Mouse (Mus musculus) midbrain, postnatal 0 days (tissue): ENCODE measurements around the gene H60b. TPM values are rescaled to one million over a fixed set of nuclear protein-coding genes. Genes with fewer than 3 reads are reported as not detected.
A peak's percentile ranks its signal among the peaks of the same experiment; 100 is the strongest.
"Not testable (repeated sequence)": the region's sequence is repeated elsewhere in the genome, so short reads cannot be mapped to it uniquely, and the experiment has no call there.

Source experiments
- ATAC-seq: fragments of 200-750 bp; cut with Nextera tagmentation; 2 replicates; pipeline ENCODE4 v1.8.0; 2017; ENCODE audit warnings: moderate number of reproducible peaks, mild to moderate bottlenecking, moderate TSS enrichment, moderate library complexity; ENCODE audit not compliant: low FRiP score
- DNase-seq: peaks from one replicate; pipeline ENCODE4 v3.0.0-alpha.2; 2015; ENCODE audit warnings: low spot score
- H3K27ac ChIP-seq: fragments of 300-500 bp; sonication (generic); 2 replicates; pipeline ENCODE4 v1.5.1; 2014; ENCODE audit warnings: low read depth, mild to moderate bottlenecking, low read length, mixed read lengths
- H3K27me3 ChIP-seq: fragments of 300-500 bp; sonication (generic); 2 replicates; pipeline ENCODE4 v1.6.1; 2014; ENCODE audit warnings: low read length, control low read depth, mixed read lengths; ENCODE audit not compliant: insufficient read depth
- H3K36me3 ChIP-seq: fragments of 300-500 bp; sonication (generic); 2 replicates; pipeline ENCODE4 v1.6.1; 2014; ENCODE audit warnings: low read length, control low read depth, mixed read lengths; ENCODE audit not compliant: insufficient read depth
- H3K4me1 ChIP-seq: fragments of 300-500 bp; sonication (generic); 2 replicates; pipeline ENCODE4 v1.6.1; 2014; ENCODE audit warnings: mild to moderate bottlenecking, control low read depth, antibody characterized with exemption, low read length, mixed read lengths; ENCODE audit not compliant: insufficient read depth
- H3K4me2 ChIP-seq: fragments of 300-500 bp; sonication (generic); 2 replicates; pipeline ENCODE4 v1.6.1; 2014; ENCODE audit warnings: low read depth, mild to moderate bottlenecking, low read length, mixed read lengths; ENCODE audit not compliant: poor library complexity, severe bottlenecking
- H3K4me3 ChIP-seq: fragments of 300-500 bp; sonication (generic); 2 replicates; pipeline ENCODE4 v1.5.1; 2014; ENCODE audit warnings: low read depth, mild to moderate bottlenecking, low read length, moderate library complexity
- H3K9ac ChIP-seq: fragments of 300-500 bp; sonication (generic); replicated peaks from 2 replicates; pipeline ENCODE4 v1.6.1; 2014; ENCODE audit warnings: mild to moderate bottlenecking, low read length, moderate library complexity, mixed read lengths; ENCODE audit not compliant: poor library complexity, severe bottlenecking
- H3K9me3 ChIP-seq: fragments of 300-500 bp; sonication (generic); 2 replicates; pipeline ENCODE4 v1.6.1; 2016; ENCODE audit warnings: low read length, control low read depth
- CTCF ChIP-seq: IDR thresholded peaks from 2 replicates; pipeline ENCODE4 v1.5.1; 2016; ENCODE audit warnings: antibody characterized with exemption, mild to moderate bottlenecking
- WGBS: fragments of 180-500 bp; shearing (Covaris S2); extraction: QIAGEN DNeasy Blood & Tissue Kit; methylation state at CpG from one replicate; pipeline ENCODE4 v1.1.7; 2014; 5-methylcytosine and 5-hydroxymethylcytosine counted together
- polyA plus RNA-seq: library from polyadenylated mRNA; unstranded; fragments of >200 nt; fragmentation: Nextera tagmentation; extraction: Ambion mirVana; gene quantifications from 2 replicates; pipeline ENCODE4 v1.2.1, GENCODE M21; 2015
- total RNA-seq: library from RNA; depleted of rRNA; stranded (reverse); fragments of >200 nt; gene quantifications from 2 replicates; pipeline ENCODE4 v1.2.3, GENCODE M21; 2014

Gene H60b
- total and polyA plus RNA-seq, 2 experiments from 2014 or later: 0.28 TPM; not detected in 1

DNA sequence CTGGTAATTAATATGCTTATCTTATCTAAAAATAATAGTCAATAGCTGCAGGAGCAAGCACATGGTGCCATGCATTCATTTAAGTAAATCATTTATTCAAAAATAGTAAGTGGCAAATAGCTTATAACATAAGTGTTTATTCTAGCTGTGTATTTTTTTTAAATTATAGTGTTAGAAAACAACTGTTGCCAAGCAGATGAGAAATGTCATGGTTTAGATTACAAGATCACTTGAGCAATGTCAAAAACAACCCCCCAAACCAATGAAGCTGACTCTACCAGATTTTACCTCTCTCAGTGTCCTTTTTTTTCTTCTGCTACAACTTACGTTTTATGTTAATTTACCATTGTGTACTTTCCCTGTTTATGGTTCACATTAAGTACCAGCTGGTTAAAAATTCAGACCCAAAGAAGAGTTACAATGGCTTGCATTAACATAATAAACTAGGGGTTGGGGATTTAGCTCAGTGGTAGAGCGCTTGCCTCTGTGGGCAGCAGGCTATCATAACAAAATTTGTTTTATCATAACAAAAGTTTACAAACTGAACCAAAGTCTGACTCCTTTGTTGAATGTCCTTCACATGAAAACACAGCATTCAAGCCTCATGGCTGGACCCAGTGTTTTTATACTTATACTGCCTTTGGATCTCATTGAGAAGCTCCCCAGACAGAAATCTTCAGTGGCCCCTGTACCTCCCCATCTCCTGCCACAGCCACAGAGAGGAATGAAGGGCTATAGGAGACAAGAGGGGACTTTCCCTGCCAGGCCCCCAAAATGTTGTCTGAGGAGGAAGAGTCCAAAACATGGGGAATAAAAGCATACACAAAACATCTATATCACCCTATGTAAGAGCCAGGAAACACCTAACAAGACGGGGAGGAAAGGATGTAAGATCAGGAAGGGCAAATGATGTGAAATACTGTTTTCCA, 3.3 kb upstream of the H60b start:
- ATAC-seq: no peak
- Histone ChIP-seq H3K4me3 (no peak overlapping the region), H3K36me3 (no peaks in the 10 kb centered on the region), H3K9ac (no peak overlapping the region), H3K4me1 (no peaks in the 10 kb centered on the region), H3K27ac (no peak overlapping the region), H3K27me3 (peaks cover 32% of the 10 kb centered on the region), H3K4me2 (no peak overlapping the region), H3K9me3 (no peaks in the 10 kb centered on the region)
- no peak for DNase-seq
- TF ChIP-seq CTCF: no peak
- WGBS: 32% methylated on average over 3 of the region's 3 CpGs

DNA sequence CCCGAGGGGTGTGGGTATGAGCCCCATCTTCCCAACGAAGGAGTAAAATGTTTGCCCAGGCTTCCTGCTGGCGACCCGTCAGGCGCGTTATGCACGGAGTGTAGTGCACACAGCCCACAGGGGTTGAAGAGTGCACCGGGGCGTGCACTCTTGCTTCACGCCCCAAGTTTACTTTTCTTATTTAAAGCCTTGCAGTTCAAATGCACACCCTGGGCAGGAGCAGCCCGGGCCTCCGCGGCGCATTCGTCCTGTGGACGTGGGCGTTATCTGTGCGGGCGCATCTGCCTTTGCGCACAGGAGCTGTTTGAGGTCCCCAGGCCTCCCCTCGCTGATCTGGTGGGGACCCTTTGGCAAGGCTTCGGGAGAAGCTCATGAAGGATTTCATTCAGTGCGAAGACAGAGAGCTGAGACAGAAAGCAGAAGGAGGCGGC, 760 bp downstream of the H60b start:
- Histone ChIP-seq H3K36me3 (no peaks in the 10 kb centered on the region), H3K9me3 (no peaks in the 10 kb centered on the region), H3K4me1 (no peaks in the 10 kb centered on the region), H3K4me2 (no peak overlapping the region), H3K27ac (no peak overlapping the region), H3K9ac (no peak overlapping the region), H3K27me3 (peaks cover 34% of the 10 kb centered on the region), H3K4me3 (no peak overlapping the region)
- DNase-seq: no peak
- TF ChIP-seq CTCF: no peak
- ATAC-seq: no peak
- WGBS: 1% methylated on average over 24 of the region's 24 CpGs

DNA sequence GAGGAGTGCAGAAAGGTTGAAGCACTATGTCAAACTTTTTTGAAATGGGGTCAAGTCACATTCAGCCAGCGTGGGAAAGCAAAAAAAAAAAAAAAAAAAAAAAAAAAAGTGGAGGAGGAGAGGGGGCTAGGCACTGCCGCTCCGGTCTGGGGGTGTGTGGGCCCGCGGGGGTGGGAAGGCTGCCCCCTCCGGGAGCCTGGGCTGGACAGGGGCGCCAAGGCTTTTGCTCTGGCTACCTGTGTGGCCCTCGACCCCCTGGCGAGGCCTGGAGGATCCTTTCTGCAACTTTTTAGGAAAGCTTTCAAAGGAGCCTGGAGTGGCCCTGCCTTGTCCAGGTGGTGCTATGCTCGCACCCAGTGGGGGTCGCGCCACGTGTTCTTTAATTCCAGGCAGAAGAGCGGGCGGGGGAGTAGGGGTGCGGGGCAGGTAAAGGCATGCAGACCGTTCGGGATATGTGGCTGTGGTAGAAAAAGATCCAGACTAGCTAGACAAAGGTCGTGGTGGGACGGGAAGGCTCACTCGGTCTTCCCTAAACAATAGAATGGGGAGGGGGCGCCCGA, 1.3 kb downstream of the H60b start:
- no peak for ATAC-seq
- no peak overlapping the region for H3K9ac ChIP-seq
- TF ChIP-seq CTCF: no peak
- DNase-seq: no peak
- H3K4me1 ChIP-seq: no peaks in the 10 kb centered on the region
- H3K4me2 ChIP-seq: no peak overlapping the region
- no peaks in the 10 kb centered on the region for H3K36me3 ChIP-seq
- no peak overlapping the region for H3K27ac ChIP-seq
- H3K4me3 ChIP-seq: no peak overlapping the region
- WGBS: 3% methylated on average over 23 of the region's 23 CpGs
- H3K27me3 ChIP-seq: peaks cover 34% of the 10 kb centered on the region
- H3K9me3 ChIP-seq: no peaks in the 10 kb centered on the region

DNA sequence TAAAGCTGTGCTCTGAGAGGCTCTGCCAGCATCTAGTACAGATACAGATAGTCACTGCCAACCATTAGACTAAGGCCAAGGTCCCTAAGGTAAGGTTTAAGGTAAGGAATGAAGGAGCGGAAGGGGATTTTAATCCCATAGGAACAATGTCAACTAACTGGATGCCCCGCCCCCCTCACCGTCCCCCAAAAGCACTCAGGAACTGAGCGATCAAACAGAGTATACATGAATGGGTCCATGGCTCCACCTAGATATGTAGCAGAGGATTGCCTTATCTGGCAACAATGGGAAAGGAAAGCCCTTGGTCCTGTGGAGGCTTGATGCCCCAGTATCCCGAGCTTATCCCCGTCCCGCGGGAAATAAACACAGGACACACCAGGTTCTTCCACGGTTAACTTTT, 4.9 kb downstream of the H60b start:
- 10% methylated on average over 9 of the region's 9 CpGs for WGBS
- not testable (repeated sequence) for ATAC-seq

DNA sequence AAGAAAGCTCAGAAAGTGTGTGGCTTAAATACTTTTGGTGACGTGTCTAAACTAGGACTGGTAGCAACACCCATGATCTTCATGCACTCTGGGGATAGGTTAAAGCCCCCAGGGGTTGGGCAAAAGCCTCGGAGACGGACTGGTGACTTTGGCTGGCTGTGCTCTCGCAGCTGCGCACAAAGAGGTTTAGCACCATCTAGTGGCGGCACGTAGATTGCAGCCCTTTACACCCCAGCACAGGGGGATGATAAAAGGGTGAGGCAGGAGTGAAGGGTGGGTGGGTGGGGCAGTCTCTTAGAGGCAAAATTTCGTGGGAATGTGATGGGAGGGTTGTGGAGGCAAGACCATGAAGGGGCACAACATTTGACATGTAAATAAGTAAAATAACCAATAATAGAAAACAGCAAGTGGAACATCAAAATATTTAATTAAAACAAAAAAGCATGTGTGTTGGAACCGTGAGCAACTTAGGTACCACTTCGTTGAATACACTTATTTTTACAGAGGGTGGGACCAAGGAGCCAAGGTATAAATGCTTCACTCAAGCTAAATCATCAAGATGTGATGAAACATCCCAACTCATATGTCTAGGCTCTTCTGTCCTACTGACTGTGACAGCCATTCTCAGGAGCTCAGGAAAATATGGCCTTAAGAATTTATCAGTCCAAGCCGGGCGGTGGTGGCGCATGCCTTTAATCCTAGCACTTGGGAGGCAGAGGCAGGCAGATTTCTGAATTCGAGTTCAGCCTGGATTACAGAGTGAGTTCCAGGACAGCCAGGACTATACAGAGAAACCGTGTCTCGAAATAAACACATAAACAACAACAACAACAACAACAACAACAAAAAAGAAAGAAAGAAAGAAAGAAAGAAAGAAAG, 5.6 kb downstream of the H60b start:
- not testable (repeated sequence) for H3K4me2 ChIP-seq, H3K4me3 ChIP-seq, H3K27ac ChIP-seq, H3K9ac ChIP-seq, H3K4me1 ChIP-seq, DNase-seq, H3K36me3 ChIP-seq, H3K9me3 ChIP-seq
- peak; percentile 69 for TF ChIP-seq CTCF
- peak; percentile 49 for ATAC-seq
- H3K27me3 ChIP-seq: peaks cover 10% of the 10 kb centered on the region; the same call in 1 of the 2 replicates
- WGBS: 38% methylated on average over 13 of the region's 16 CpGs

More for the DNA sequence above, 4.9 kb downstream of the H60b start:
- not testable (repeated sequence) for H3K9ac ChIP-seq, H3K4me1 ChIP-seq, H3K4me3 ChIP-seq, H3K4me2 ChIP-seq, DNase-seq, H3K36me3 ChIP-seq, H3K9me3 ChIP-seq, H3K27ac ChIP-seq
- peaks cover 16% of the 10 kb centered on the region; the same call in 1 of the 2 replicates for H3K27me3 ChIP-seq

DNA sequence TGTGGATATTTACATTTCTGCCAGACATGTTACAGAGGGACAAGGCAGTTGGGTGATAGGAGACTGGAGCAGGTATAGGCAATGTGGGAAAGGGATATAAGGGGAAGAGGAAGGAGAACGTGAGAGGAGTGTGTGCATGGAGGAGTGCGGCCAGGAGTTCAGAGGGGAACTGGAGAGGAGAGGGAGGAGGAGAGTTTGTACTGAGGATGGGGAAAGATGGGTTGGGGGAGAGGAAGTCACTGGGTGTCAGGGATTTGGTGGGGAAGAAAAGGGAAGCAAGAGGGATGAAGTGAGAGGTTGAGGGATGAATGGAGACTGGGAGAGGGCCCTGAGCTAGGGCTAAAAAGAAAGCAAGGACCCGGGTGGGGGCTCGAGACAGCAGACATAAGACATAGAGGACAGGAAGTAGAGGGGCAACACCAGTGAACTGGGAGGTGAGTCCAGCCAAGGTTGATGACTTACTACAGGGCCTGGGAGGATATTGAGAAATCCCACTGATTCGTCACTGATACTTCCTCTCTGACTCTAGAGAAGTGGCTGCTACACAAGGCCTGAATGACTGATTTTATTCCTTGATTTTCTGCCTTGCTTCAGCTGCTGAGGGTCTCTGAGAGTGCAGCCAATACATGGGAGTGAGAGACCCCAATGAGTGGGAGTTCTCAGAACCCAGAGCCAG, 7.1 kb downstream of the H60b start:
- H3K4me2 ChIP-seq, H3K4me1 ChIP-seq, H3K27me3 ChIP-seq, H3K9me3 ChIP-seq, ATAC-seq, H3K27ac ChIP-seq, H3K36me3 ChIP-seq, H3K4me3 ChIP-seq, H3K9ac ChIP-seq, DNase-seq: not testable (repeated sequence)
- WGBS: 63% methylated on average over 4 of the region's 5 CpGs

DNA sequence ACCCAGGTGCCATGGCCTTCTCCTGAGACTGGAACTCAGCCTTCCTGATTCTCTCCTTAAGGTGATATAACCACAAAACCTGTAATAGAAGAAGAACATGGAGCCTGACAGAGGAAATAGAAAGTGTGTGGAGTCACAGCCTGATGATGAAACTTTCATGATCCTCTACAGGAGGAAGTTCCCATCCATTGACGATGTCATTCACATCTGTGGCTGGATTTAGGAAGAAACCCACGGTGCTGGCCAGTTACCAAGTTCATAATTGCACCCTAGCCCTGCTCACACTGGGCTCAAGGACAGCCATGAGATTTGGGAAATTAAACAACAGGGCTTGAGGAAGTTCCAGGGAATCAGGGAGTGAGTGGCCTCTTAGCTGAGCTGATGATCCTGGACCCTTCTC, 7.6 kb downstream of the H60b start:
- not testable (repeated sequence) for H3K4me2 ChIP-seq, DNase-seq, ATAC-seq, H3K4me1 ChIP-seq, H3K27ac ChIP-seq, H3K9ac ChIP-seq, H3K4me3 ChIP-seq, H3K27me3 ChIP-seq, H3K9me3 ChIP-seq, H3K36me3 ChIP-seq
- WGBS: 78% methylated on average over 2 of the region's 2 CpGs

DNA sequence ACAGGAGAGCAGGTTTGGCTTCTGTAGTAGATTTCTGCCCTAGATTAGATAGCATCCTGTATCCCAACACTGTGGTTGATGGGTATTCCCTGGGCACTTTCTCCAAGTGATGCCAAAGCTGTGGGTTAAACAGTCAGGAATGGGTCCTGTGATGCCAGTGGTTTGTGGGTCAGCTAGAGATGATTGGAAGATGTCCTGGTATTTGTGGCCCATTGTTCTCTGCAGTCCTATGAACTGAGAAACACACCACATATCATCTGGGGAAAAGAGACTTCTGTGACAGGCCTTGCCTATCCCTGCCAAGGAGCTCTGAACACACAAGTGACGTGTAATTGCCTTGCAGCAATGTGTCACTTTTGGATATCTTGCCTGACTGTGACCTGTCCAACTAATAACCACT, 8.7 kb downstream of the H60b start:
- not testable (repeated sequence) for ATAC-seq, H3K36me3 ChIP-seq, H3K4me2 ChIP-seq, H3K27ac ChIP-seq, H3K9me3 ChIP-seq, H3K4me3 ChIP-seq, DNase-seq, H3K4me1 ChIP-seq, H3K27me3 ChIP-seq, H3K9ac ChIP-seq
- 93% methylated on average over 1 of the region's 1 CpGs for WGBS
